Mouse (Mus musculus): ENCODE data around the gene Gm21760. TPM values are rescaled to one million over a fixed set of nuclear protein-coding genes. Genes with fewer than 3 reads are reported as not detected.
"Not testable (repeated sequence)": the region's sequence is repeated elsewhere in the genome, so short reads cannot be mapped to it uniquely, and the experiment has no call there.

Gm21760 gene
- not detected in 2 replicates for polyA plus RNA-seq (2012)

DNA sequence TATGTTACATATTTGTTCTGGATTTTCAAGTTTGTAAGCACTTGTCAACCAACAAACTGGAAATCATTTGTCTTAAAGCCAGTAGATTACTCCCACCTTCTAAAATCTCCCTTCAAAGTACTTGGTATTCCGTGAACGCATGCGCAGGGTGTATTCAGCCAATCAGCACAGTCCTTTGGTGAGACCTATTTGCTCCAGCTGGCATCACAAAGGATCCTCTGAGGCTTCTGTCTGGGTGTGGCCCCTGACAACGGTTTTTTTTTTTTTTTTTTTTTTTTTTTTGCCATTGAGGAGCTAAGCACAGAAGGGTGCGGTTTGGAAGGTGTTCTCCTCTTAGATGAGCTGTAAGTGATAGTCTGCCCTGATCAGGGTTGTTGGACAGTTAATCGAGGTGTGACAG is at the start of gene Gm21760:
Gm21760 (plus strand) TSS at position 301 of the 400 bp plus-strand sequence.
- TF ChIP-seq GATA1 (IDR thresholded peaks at IDR 0.05; ENCODE audit: low read length), result not testable (repeated sequence)

All from G1E-ER4 (cell line).